Mouse (Mus musculus) cerebellum, adult 8-10 months (tissue): Measurements from ENCODE around the gene Ankrd33b.

Experiments
- DNase-seq: peaks from one replicate; pipeline ENCODE4 v3.0.0; 2022

The Ankrd33b gene

DNA sequence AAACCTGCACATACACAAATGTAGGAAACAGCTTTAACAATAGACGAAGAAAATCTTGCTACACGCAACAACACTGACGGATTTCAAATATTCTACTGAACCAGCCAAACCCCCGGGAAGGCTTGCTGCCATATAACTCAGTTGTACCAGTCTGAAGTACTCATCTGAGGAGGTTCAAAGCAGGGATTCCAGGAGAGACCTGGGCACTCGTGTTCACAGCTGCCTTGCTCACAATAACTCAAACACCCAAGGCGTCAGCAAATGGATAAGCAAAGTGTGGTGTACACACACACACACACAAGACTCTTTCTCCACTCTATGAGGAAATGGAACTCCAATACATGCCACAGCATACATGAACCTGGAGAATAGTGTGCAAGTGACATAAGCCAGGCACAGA is 29.5 kb downstream of the Ankrd33b start:
- no peak for DNase-seq

DNA sequence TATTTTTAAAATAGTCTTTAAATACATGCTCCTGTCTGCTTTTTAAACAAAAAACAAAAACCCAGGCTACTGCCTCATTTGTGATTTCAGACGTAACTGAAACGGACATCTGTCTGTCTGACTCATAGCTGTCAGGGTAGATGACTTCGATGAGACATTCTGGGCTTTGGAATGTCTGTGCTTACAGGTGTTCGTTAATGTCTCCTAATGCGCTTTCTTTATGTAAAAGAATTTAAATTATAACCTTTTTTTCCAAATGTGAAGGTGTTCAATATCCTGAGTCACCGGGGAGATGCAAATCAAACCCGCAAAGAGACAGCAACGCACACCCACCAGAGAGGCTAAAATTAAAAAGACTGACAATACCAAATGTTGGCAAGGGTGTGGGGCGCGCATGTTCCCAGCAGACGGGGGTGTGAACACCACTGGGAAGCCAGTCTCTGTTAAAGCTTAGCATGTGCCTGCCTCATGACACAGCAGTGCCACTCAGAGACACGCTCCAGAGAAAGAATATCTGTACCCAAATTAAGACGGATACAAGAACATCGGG is 30.3 kb downstream of the Ankrd33b start:
- no peak for DNase-seq

DNA sequence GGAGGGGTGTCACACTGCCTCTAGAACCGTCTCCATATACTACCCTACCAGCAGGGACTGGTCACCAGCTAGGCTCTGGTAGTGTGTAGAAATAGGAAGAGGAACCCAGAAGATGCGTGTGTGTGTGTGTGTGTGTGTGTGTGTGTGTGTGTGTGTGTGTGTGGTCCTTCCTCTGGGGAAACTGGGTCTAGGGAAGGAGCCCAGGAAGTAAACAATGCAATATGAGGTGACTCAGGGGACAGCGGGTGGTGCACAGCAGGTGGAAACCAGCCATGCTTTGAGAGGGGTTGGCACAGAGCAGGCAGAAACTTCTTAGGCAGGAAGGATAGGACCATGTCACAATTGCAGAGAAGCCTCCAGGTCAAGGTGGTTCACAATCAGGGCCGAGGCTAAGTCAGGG is 30.8 kb downstream of the Ankrd33b start:
- no peak for DNase-seq

DNA sequence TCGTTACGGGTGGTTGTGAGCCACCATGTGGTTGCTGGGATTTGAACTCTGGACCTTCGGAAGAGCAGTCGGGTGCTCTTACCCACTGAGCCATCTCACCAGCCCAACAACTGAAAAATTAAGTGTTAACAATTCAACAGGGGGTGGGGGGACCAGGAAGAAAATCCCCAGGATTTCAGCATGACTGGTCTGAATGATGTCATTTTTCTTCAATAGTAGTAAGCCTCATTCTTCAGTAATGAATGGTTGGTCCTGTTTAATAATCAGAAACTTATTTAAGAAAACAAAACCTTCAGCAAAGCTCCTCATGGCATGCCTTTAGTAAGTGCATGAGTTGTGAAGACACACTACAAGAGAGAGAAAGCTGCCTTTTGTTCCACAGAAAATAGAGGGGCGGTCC is 32.7 kb downstream of the Ankrd33b start:
- DNase-seq, result no peak

DNA sequence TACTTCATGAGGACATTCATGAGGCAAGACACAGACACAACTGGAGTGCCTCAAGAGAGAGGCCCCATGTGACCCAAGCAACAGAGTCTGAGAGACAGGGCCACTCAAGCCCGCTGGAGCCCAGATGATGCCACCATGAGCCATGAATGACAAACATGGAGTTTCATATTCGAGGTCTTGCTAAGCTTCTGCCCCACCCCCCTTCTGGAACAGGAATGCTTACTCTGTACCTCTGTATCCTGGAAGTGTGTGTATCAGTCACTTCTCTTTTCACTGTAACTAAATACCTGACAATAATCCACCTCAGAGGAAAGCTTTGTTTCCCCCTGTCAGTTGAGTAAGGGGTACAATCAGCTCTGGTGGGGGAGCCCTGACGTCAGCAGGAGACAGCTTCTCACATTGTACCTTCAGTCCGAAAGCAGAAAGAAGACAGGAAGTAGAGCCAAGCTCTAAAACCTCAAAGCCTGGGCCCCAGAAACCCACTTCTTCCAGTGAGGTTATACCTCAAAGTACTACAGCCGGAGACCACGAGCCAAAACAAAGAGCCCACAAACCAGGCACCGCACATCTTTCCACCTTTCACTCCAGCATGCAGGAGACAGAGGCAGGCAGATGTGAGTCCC is 34.9 kb downstream of the Ankrd33b start:
- DNase-seq, result no peak

DNA sequence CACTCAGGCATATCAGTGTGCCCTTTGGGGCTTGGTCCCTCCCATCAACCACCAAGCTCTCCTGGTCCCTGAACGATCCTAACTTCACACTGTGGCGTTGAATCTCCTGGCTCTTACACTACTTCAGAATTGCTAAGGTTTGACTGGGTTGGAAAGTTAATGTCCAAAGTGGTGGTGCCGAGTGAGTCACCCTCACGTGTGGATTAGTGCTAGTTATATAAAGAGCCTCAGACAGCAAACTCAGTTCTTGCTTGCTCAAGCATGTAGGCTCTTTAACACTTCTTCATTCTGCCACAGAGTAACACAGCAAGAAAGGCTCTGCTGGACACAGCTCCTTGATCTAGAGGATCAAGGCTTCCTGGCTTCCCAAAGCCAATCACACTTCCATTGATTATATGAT is 35.8 kb downstream of the Ankrd33b start:
- no peak for DNase-seq

DNA sequence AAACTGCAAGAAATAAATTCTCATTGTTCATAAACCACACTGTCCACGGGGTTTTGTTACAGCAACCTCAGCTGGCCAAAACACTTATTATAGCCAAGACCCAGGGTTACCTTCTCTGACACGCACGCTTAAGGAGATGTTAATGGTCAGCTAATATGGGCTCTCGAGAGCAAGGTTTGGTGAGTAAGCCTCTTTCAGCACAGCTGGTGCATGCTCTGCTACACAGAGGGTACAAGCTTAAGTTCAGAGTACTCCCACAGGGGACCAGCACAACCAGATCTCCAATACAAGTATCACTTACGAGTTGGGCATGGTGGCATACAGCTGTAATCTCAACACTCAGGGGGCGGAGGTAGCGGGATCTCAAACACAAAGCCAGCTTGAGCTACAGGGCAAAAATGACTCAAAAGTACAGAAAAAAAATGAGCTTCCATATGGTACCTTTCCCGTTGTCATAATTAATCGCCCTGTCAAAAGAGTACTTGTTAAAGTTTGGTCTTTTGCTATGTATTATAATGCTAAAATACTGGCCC is 39.4 kb downstream of the Ankrd33b start:
- DNase-seq, result no peak

DNA sequence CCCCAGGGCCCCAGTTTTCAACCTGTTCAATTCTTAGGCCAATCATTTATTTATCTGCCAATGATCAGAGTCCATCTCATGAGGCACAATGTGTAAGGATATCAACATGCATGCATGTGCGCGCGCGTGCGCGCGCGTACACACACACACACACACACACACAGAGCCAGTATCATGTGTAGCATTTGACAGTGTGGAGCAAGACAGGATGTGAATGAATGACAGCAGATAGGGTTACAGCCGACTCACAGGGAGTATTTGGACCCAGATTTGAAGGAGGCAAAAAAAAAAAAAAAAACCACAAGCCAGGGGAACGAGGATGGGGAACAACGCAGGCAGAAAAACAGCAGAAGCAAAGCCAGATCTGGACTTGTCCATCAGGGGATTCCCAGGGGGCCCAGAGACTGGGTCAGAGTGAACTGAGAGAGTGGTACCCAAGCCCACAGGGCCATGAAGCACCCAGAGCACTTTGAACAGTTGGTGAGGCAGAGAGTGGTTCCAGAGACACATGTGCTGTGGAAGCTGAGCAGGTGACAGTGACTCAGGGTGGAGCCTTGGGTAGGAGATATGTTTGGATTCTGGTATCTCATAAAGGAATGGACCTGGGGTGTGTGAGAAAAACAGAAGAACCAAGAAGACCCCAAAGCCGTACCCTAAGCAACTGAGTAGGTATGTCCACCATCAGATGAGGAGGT is 41.7 kb downstream of the Ankrd33b start:
- DNase-seq, result no peak

DNA sequence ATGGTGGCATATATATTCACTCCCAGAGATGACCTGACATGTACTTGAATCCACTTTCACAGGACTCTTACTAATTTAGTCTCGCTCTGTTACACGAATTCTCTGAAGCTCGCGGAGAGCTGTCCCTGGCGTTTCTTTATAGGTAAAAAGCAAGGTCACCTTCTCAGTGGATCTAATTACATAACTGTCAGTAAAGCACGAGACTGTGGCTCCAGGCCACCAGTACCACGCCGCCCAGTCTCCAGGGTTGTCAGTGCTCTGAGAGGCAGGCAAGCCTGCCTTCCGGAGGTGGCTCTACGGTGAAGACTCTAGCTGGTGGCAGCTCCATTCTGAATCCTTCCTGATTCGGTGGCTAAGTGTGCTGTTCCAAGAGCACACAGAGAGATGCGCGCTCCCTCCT is 43.0 kb downstream of the Ankrd33b start:
- DNase-seq, result no peak

DNA sequence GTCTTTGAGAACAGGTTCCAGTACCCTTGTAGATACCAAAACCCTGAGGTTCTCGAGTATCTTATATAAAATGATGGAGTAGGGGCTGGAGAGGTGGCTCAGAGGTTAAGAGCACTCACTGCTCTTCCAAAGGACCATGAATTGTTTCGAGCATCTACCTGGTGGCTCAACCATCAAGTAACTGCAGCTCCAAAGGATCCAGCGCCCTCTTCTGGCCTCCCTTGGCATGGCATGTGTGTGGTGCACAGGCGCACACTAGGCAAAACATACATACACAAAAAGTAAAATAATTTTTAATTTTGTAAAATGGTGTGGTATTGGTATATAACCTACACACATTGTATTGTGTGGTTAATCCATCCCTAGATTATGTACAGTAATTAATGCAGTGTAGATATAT is 43.8 kb downstream of the Ankrd33b start:
- DNase-seq, result no peak

DNA sequence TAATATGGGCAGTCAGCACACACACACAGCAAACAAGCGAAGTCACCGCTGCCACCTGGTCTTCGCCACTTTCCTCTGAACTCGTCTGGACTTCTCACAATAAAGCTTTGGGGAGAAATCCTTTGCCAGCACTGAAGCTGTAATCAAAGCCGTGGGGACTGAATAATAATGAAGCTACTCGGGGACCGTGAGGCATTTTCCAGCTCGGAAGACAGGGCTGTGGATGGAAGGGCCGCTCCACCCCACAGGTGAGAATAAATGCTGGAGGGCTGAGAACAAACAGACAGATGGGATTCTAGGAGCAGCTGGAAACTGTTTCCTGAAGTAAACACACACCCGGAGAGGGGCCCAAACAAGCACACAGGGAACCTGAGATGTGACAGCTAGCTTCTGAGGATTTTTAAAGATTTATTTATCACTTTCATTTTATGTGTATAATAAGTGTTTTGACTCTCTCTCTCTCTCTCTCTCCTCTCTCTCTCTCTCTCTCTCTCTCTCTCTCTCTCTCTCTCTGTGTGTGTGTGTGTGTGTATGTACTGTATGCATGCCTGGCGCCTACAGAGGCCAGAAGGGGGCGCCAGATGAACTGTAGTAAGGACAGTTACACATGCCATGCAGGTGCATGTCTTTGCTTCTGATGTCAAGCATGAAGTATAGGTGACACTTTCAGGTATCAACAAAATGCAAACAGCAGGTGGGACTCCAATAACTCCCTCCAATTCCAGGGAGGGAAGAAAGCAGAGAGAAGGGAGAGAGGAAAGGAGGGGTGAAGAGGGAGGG is 46.7 kb downstream of the Ankrd33b start:
- DNase-seq, result no peak

DNA sequence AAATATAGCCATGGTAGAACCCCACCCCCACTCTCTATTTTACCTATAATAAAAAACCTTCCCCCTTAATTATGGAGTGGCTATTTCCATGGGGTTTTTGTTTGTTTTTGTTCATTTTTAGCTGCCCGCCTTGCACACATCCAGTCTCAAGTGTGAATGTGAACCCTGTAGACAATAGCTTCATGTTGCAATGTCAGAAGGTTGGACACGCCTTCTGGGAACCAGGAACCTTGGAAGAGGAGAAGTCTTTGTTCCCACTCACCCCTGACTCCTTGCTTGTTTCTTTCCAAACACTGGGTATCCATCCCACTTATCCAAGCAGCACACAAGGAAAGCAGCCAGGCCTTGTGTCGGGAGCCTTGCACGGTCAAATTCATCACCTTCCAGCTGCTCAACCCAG is 48.5 kb downstream of the Ankrd33b start:
- no peak for DNase-seq

DNA sequence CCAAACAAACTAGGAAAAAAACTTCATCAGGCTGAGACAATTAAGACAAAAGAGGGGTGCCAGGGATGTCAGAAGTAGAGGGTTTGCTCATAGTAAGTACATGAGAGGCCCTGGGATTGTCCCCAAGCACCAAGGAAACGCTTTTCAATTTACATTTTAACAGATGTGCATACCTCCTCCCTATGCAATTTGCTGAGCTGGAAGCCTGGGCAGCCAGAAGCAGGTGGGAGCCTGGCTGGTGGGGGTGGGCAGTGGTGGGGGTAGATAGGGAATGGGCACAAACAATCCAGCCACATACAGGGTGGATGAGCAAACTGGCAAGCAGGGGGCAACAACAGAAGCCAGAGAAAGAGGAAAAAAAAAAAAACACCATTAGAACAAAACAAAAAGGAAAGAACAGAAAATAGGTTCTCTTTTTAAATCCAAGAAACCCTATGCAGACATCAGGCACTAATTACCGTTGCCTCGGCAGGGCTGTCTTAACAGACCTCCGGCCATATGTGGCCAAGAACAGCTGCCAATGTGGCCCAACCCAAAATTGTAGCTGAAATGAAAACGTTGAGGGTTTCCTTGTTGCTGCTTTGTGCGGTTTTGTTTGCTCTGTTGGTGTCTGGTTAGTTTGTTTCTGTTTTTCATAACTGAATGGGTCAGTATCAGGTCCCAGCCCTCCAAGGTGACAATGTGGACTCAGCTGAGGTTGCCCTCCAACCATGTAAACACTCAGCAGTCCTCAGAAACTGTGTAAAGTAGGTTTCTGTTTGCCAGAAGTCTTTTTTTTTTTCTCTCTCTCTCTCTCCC is 49.2 kb downstream of the Ankrd33b start:
- DNase-seq, result no peak

DNA sequence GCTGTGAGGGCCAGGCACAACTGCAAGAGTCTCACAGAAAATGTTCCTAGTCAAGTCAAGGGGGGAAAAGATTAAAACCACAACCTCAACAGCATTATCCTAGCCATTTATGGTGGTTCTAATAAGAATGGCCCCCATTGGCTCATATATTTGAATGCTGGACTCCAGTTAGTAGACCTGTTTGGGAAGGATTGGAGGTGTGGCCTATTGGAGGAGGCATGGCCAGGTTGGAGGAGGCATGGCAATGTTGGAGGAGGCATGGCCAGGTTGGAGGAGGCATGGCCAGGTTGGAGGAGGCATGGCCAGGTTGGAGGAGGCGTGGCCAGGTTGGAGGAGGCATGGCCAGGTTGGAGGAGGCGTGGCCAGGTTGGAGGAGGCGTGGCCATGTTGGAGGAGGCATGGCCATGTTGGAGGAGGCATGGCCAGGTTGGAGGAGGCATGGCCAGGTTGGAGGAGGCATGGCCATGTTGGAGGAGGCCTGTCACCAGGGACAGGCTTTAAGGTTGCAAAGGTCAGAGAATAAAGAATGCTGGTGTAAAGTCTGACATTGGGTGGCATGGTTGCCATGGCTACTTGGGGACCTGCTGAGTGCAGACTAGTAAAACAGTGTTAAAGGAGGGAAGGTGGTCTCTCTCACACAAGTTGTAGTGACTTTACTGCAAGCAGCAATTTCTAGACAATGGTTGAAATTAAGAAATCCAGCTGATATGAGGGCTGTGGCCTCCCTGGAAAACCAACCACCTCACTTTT is 50.3 kb downstream of the Ankrd33b start:
- no peak for DNase-seq

DNA sequence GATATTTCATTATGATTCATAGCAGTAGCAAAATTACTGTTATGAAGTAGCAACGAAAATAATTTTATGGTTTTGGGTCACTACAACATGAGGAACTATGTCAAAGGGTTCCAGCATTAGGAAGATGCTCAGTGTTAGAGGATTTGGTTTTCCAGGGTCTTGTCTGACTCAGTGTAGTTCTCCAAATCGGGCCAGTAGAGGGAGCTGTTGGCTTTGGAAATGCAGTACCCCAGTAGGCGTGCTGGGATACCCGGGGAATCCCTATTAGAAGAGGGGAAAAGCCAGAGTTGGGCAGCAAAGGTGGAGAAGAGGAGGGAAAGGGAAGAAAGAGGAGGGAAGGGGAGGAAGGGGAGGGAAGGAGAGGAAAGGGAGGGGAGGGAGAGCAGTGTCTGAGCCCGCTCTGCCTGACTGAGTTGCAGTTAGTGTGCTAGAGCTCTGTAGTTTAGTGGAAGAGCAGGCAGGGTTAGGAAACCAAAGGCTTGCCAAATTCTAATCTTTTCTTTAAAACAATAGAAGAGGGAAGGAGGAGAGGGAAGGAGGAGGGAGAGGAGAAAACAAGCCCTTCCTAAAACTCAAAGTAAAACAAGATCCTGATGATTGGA is 51.8 kb downstream of the Ankrd33b start:
- DNase-seq, result peak; percentile 74

DNA sequence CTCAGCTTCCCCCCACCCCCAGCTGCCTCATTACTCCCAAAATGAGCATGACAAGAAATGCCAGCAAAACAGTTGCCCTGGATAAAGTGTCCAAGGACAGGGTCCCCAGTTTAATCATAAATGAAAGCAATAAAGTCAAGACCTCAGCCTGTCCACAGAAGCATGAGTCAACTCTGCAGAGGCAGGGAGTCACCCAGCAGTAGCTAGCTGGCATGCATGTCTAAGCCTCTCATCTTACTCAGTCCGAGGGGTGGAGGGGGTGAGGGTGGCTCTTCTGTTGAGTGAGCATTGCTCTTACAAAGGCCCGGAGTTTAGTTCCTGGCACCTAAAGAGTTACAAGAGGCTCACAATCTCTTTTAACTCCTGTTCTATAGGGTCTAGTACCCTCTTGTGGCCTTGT is 55.5 kb downstream of the Ankrd33b start:
- no peak for DNase-seq

DNA sequence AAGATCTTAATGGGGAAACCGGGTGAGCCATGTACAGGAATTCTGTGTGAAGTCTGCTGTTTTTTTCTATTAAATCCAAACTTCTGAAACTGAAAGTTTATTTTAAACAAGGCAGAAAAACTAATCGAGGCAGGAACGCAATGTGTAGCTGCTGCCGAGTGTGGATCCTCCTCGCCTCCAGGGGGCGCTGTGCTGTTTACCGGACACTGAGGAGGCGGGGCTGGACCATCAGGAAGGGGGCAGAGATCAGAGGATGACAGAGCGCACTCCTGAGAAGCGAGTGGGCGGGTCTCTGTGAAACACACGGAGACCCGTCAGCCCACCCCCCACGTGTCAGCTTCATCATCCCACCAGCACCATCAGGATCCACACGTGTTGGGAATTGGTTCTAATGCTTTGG is 58.0 kb downstream of the Ankrd33b start:
- DNase-seq, result no peak

DNA sequence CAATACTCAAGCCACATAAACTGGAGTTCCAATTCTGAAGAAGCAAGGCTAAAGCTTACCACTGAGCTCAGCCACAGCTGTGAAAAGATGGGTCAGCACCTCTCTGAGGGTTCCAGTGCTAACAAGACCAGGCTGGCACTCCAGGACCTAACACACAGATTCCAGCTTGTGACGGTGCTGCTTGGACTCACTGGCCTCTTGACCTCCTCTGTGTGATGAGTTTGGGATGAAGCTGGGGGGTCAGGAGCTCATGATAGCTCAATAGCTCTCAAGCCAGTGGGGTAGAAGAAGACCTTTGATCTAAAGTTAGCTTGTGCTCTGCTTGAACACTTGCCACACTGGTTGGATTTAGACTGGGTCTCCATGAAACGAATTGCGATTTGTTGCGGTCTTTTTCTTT is 60.8 kb downstream of the Ankrd33b start:
- no peak for DNase-seq

DNA sequence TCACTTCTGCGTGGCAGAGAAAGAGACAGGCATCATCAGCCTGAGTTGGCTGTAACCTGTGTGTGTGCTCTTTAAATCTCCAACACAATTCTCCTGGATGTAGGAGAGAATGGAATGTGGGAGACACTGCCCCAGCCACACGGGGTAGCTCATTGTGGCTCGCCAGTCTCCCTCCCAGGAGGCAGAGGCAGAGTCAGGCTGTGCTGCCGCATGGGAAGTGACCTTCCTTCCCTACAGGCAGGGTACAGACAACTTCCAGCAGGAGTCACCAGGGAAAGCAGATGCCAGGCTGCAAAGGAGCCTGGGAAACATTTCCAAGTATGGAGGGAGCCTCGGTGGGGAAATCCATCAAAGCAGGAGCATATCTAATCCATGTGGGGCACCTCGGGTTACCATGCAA is 62.3 kb downstream of the Ankrd33b start:
- DNase-seq, result no peak

DNA sequence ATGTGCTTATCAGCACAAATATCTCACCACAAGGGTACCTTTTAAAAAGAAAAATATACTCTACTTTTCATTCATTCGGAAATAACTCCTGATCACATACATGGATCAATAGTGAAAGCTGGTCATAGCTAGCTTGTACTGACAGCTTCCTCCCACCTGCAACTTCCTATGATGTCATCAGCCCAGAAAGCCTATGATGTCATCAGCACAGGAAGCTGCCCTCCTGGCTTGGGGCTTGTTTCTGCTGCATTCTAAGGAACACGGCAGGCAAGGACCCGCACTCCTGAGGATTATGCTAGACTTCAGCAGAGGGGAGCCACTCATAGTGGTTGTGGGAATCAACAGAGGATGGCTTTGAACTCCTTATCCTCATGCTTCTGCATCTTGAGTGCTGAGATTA is 63.2 kb downstream of the Ankrd33b start:
- DNase-seq, result no peak

DNA sequence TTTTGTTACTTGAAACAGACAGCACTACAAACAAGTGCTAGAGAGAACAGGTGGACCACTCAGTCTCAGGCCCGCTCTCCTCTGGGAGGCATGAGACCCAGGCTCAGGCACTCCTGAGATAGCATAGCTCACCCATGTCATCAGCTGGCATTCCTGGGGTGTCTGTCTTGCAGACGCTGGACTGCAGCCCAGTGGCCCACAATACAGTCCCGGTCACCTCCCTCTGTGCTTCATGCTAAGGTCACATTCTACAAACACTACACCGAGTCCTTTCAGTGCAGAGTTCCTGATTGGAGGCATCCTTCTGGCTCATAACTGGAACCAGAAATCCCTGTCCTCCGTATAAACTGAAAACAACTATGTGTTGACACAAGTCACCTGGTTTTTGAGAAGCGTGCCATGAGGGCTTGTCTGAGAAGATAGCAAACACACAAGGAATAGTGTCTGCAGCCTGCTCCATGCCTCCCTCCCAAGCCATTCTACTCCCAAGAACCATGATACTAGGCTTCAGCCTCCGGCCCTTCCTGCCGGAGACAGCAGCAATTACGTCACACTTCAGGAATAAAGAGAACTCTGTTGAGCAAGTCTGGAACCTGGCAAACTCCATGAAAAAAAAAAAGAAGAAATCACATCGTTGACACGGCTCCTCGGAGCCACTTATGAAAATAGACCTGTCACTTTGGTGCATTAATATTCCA is 65.1 kb downstream of the Ankrd33b start:
- no peak for DNase-seq
